Comparison of ENCODE assay signal across 7 mouse cellular contexts in the genomic region with DNA sequence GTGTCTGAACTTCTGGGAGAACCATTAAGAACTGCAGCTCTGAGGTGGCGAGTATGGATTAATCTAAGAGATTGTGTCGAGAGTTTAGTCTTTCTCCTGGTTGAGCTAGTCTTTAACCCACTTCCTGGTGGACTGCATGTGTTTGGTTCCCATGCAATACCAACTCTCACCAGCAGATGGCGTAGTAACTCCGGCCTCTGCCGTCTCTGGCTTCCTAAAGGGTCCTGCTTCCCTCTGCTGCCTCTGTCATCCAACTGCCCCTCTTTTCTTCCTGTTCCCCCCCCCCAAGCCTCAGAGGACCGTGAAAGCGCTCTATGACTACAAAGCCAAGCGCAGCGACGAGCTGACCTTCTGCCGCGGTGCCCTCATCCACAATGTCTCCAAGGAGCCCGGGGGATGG.
DNase-seq lines count a peak whose midpoint lies in the region; ATAC-seq and TF ChIP-seq lines count a peak whose summit lies in the region.

No protein-coding gene starts in this region.

- H3K4me2 ChIP-seq in kidney, postnatal 0 days (ENCODE audit: low read length): no peak overlapping the region
- no peak overlapping the region for H3K4me2 ChIP-seq in kidney, embryonic 15.5 days
- H3K4me2 ChIP-seq in CH12.LX (ENCODE audit: insufficient read depth, low read depth, poor library complexity, severe bottlenecking): no peak overlapping the region
- H3K4me2 ChIP-seq in liver, embryonic 14.5 days (ENCODE audit: low read depth): no peak overlapping the region

- WGBS in kidney, postnatal 0 days: 79% methylated on average over 13 of the region's 13 CpGs
- 85% methylated on average over 13 of the region's 13 CpGs for WGBS in kidney, embryonic 15.5 days
- WGBS in liver, embryonic 14.5 days (ENCODE audit: insufficient replicate concordance): 72% methylated on average over 13 of the region's 13 CpGs

- dilution Hi-C loops in CH12.LX (cut with MboI; ENCODE audit: extremely low pct_ligation_motif_present, extremely low pct_unique_long_range_greater_than_20kb, low sequenced_read_pairs): no loop called here

- no peak for TF ChIP-seq EP300 in CH12.LX (IDR thresholded peaks at IDR 0.05; ENCODE audit: low read length)
- no peak for TF ChIP-seq EP300 in liver, embryonic 14.5 days (IDR thresholded peaks at IDR 0.05; ENCODE audit: low read depth)

- H3K27ac ChIP-seq in kidney, postnatal 0 days: no peak overlapping the region
- H3K27ac ChIP-seq in kidney, embryonic 15.5 days: no peak overlapping the region
- no peak overlapping the region for H3K27ac ChIP-seq in CH12.LX (ENCODE audit: insufficient read depth, low read depth)
- H3K27ac ChIP-seq in liver, embryonic 14.5 days: no peak overlapping the region

- no peak overlapping the region for H3K9ac ChIP-seq in kidney, postnatal 0 days (ENCODE audit: low read depth, low read length)
- H3K9ac ChIP-seq in kidney, embryonic 15.5 days: no peak overlapping the region
- H3K9ac ChIP-seq in CH12.LX (ENCODE audit: insufficient read depth, low read depth): no peak overlapping the region
- H3K9ac ChIP-seq in liver, embryonic 14.5 days (replicated peaks): no peak overlapping the region

- DNase-seq in kidney, postnatal 0 days (ENCODE audit: low spot score): peak; percentile 2
- no peak for DNase-seq in CH12.LX (ENCODE audit: extremely low read depth)
- DNase-seq in NIH3T3 (ENCODE audit: low read depth): peak; percentile 13
- DNase-seq in liver, embryonic 14.5 days (ENCODE audit: low read depth in 3 of 3, low spot score in 3 of 3): no peak
- no peak for DNase-seq in urinary bladder, postnatal 4 days (ENCODE audit: low spot score in 2 of 2)

- H3K4me1 ChIP-seq in kidney, postnatal 0 days (replicated peaks; ENCODE audit: insufficient read depth, low read length): no peaks in the 10 kb centered on the region
- H3K4me1 ChIP-seq in kidney, embryonic 15.5 days: no peaks in the 10 kb centered on the region
- H3K4me1 ChIP-seq in CH12.LX (ENCODE audit: control insufficient read depth in 1 of 2, insufficient read depth in 2 of 2): no peaks in the 10 kb centered on the region
- H3K4me1 ChIP-seq in liver, embryonic 14.5 days (replicated peaks; ENCODE audit: control insufficient read depth in 2 of 2, insufficient read depth in 2 of 2, low read length in 1 of 2): no peaks in the 10 kb centered on the region

- H3K79me2 ChIP-seq in CH12.LX (replicated peaks; ENCODE audit: control insufficient read depth, extremely low read depth, insufficient read depth, poor library complexity, severe bottlenecking): no peaks in the 10 kb centered on the region

- H3K27me3 ChIP-seq in kidney, postnatal 0 days (ENCODE audit: insufficient read depth, low read length): no peaks in the 10 kb centered on the region
- no peaks in the 10 kb centered on the region for H3K27me3 ChIP-seq in kidney, embryonic 15.5 days
- no peaks in the 10 kb centered on the region for H3K27me3 ChIP-seq in CH12.LX (replicated peaks)
- H3K27me3 ChIP-seq in liver, embryonic 14.5 days (ENCODE audit: control insufficient read depth, insufficient read depth, low read length): no peaks in the 10 kb centered on the region

- peak; percentile 64 for TF ChIP-seq CTCF in kidney, postnatal 0 days (IDR thresholded peaks at IDR 0.05; ENCODE audit: low read depth)
- peak; percentile 48 to 87 for TF ChIP-seq CTCF in CH12.LX (conservative IDR thresholded peaks at IDR 0.05 in 1 of 2, IDR thresholded peaks at IDR 0.05 in 1 of 2; ENCODE audit: low read depth in 2 of 2, low read length in 2 of 2)
- peak; percentile 85 for TF ChIP-seq CTCF in liver, embryonic 14.5 days (IDR thresholded peaks at IDR 0.05; ENCODE audit: low read depth)

- no peaks in the 10 kb centered on the region for H3K9me3 ChIP-seq in kidney, postnatal 0 days (replicated peaks; ENCODE audit: low read length)
- no peaks in the 10 kb centered on the region for H3K9me3 ChIP-seq in kidney, embryonic 15.5 days (replicated peaks)
- peaks cover 37% of the 10 kb centered on the region for H3K9me3 ChIP-seq in CH12.LX (replicated peaks; ENCODE audit: low read length)
- no peaks in the 10 kb centered on the region for H3K9me3 ChIP-seq in liver, embryonic 14.5 days (ENCODE audit: control insufficient read depth, low read length)

- no peak for TF ChIP-seq RAD21 in CH12.LX (IDR thresholded peaks at IDR 0.05; ENCODE audit: low read depth, low read length)

- no peak for ATAC-seq in kidney, postnatal 0 days (replicated peaks; ENCODE audit: low FRiP score, low read depth)
- ATAC-seq in kidney, embryonic 15.5 days (replicated peaks; ENCODE audit: low FRiP score): no peak
- no peak for ATAC-seq in liver, embryonic 14.5 days (ENCODE audit: insufficient read depth)
- ATAC-seq in monocyte, adult 5-6 weeks (replicated peaks; ENCODE audit: insufficient number of reproducible peaks, low FRiP score, low TSS enrichment, poor library complexity, severe bottlenecking): no peak

- in situ Hi-C loops in CH12.LX (cut with MboI; ENCODE audit: low pct_ligation_motif_present, low pct_unique_long_range_greater_than_20kb, low sequenced_read_pairs): no loop called here

- no peak overlapping the region for H3K4me3 ChIP-seq in kidney, postnatal 0 days (replicated peaks; ENCODE audit: low read depth, low read length)
- H3K4me3 ChIP-seq in kidney, embryonic 15.5 days (replicated peaks): no peak overlapping the region
- H3K4me3 ChIP-seq in CH12.LX (replicated peaks in 1 of 3; ENCODE audit: low read depth in 2 of 3, low read length in 2 of 3, poor library complexity in 1 of 3): no peak overlapping the region
- no peak overlapping the region for H3K4me3 ChIP-seq in liver, embryonic 14.5 days (ENCODE audit: insufficient read depth in 1 of 2, low read depth in 2 of 2, low read length in 2 of 2)

- no peaks in the 10 kb centered on the region for H3K36me3 ChIP-seq in kidney, postnatal 0 days (ENCODE audit: insufficient read depth, low read length)
- no peaks in the 10 kb centered on the region for H3K36me3 ChIP-seq in kidney, embryonic 15.5 days
- H3K36me3 ChIP-seq in CH12.LX (replicated peaks in 1 of 2; ENCODE audit: control insufficient read depth in 1 of 2, insufficient read depth in 1 of 2, low read length in 1 of 2): peaks cover 93 to 98% of the 10 kb centered on the region in 2 experiments
- H3K36me3 ChIP-seq in liver, embryonic 14.5 days (replicated peaks; ENCODE audit: control insufficient read depth, insufficient read depth, low read depth): no peaks in the 10 kb centered on the region

- no peak; the same call in 1 of the 2 replicates for TF ChIP-seq POLR2A in CH12.LX (IDR thresholded peaks at IDR 0.05; ENCODE audit: low read depth, low read length)

TF ChIP-seq in CH12.LX, 34 proteins besides CTCF, POLR2A, EP300 and RAD21:
- TF ChIP-seq PAX5 (IDR thresholded peaks at IDR 0.05; ENCODE audit: low read length) (no peak), IRF4 (IDR thresholded peaks at IDR 0.05; ENCODE audit: low read depth, low read length) (no peak), USF1 (IDR thresholded peaks at IDR 0.05; ENCODE audit: low read depth, low read length) (no peak), MAFK (IDR thresholded peaks at IDR 0.05; ENCODE audit: insufficient replicate concordance, low read length) (no peak), CHD2 (IDR thresholded peaks at IDR 0.05; ENCODE audit: low read length) (no peak), RCOR1 (conservative IDR thresholded peaks at IDR 0.05; ENCODE audit: low read depth, low read length) (no peak), ETS1 (conservative IDR thresholded peaks at IDR 0.05; ENCODE audit: low read depth, low read length) (no peak), NRF1 (IDR thresholded peaks at IDR 0.05; ENCODE audit: low read depth, low read length) (no peak), GABPA (IDR thresholded peaks at IDR 0.05; ENCODE audit: insufficient replicate concordance, low read depth, low read length) (no peak), ZMIZ1 (IDR thresholded peaks at IDR 0.05; ENCODE audit: low read depth, low read length) (no peak), MAZ (IDR thresholded peaks at IDR 0.05; ENCODE audit: low read depth, low read length) (no peak), BHLHE40 (IDR thresholded peaks at IDR 0.05; ENCODE audit: low read depth, low read length) (no peak), ZC3H11A (IDR thresholded peaks at IDR 0.05; ENCODE audit: low read depth, low read length) (no peak), MAX (IDR thresholded peaks at IDR 0.05; ENCODE audit: low read length) (no peak)
TF ChIP-seq in CH12.LX: peak in this region for 0.

Comparison
In these comparisons a context has a peak if more than half of its experiments do, and no peak if none do; other contexts are left out.
1. DNase-seq: peak in kidney, postnatal 0 days (single experiment) and NIH3T3 (single experiment); none in CH12.LX (single experiment), liver, embryonic 14.5 days (0 of 3) and urinary bladder, postnatal 4 days (0 of 2).
2. Peak in every context shown above with its lines, with median percentiles within 50 percentile points of each other: CTCF ChIP-seq.